Mouse (Mus musculus) kidney, postnatal 36 days (tissue): ENCODE results near the gene Map4.

ENCODE experiments used
- DNase-seq, 2 experiments: peaks; one replicate each; pipeline ENCODE4 v3.0.0; 2021 to 2022; ENCODE audit warnings: mixed read lengths in 2 of 2

The Map4 gene

DNA sequence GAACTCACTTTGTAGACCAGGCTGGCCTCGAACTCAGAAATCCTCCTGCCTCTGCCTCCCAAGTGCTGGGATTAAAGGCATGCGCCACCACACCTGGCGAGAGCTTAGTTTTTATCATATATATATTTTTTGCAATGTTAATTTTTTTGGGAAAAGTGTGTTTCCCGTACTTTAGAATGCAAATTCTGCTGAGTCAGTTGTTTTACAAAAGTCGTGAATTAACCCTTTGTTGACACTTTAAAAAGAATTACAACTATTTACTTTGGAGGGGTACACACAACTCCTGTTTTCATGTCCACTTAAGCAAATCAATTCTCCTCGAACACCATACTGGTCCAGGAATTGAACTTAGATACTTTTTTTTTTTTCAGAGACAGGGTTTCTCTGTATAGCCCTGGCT, 201.7 kb downstream of the Map4 start:
- DNase-seq: no peak
